Comparison of ENCODE assay signal across 9 mouse cellular contexts in the genomic region with DNA sequence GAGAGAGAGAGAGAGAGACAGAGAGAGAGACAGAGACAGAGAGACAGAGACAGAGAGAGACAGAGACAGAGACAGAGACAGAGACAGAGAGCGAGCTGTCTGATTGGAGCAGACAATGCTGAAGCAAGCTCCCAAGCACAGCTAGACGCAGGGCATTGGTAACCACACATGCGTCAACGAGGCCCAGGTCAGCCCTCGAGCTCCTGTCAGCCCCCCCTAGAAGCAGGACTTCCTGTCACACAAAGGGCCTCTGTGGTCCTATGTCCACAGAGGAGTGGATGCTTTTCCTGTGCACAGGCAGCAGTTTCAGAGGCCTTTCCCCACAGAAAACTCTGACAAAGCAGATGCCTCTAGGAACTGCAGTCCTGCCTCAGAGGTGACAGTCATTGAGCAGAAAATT. TPM values are rescaled to one million over a fixed set of nuclear protein-coding genes. Genes with fewer than 3 reads are reported as not detected.
A peak's percentile ranks its signal among the peaks of the same experiment; 100 is the strongest.
DNase-seq lines count a peak whose midpoint lies in the region; ATAC-seq lines count a peak whose summit lies in the region.
"Had no signal": no experiment of that assay in that cellular context is flagged by ENCODE, and none has a peak within 500 bp of the region (broad histone marks: within the 10 kb centered on the region; RNA-seq: fewer than 3 reads in every experiment).

No protein-coding gene starts in this region.

- no peak overlapping the region for H3K4me2 ChIP-seq in lung, embryonic 15.5 days
- H3K4me2 ChIP-seq in embryonic facial prominence, embryonic 13.5 days: no peak overlapping the region
- no peak overlapping the region for H3K4me2 ChIP-seq in hindbrain, embryonic 16.5 days (ENCODE audit: low read length)

- H3K27ac ChIP-seq in lung, embryonic 15.5 days: peak overlapping the region; percentile 53
- H3K27ac ChIP-seq in embryonic facial prominence, embryonic 13.5 days: peak overlapping the region; percentile 39; the same call in 1 of the 2 replicates
- H3K27ac ChIP-seq in hindbrain, embryonic 16.5 days (ENCODE audit: low read depth, low read length): peak overlapping the region; percentile 26; the same call in 1 of the 2 replicates

- no peaks in the 10 kb centered on the region for H3K27me3 ChIP-seq in lung, embryonic 15.5 days
- H3K27me3 ChIP-seq in embryonic facial prominence, embryonic 13.5 days: no peaks in the 10 kb centered on the region
- H3K27me3 ChIP-seq in hindbrain, embryonic 16.5 days (replicated peaks; ENCODE audit: control insufficient read depth, insufficient read depth, low read length): no peaks in the 10 kb centered on the region

- H3K9ac ChIP-seq in lung, embryonic 15.5 days: peak overlapping the region; percentile 10; the same call in 1 of the 2 replicates
- peak overlapping the region; percentile 40; the same call in 1 of the 2 replicates for H3K9ac ChIP-seq in embryonic facial prominence, embryonic 13.5 days
- H3K9ac ChIP-seq in hindbrain, embryonic 16.5 days (ENCODE audit: low read depth, low read length): no peak overlapping the region

- no peaks in the 10 kb centered on the region for H3K9me3 ChIP-seq in lung, embryonic 15.5 days
- no peaks in the 10 kb centered on the region for H3K9me3 ChIP-seq in embryonic facial prominence, embryonic 13.5 days
- H3K9me3 ChIP-seq in hindbrain, embryonic 16.5 days (ENCODE audit: control insufficient read depth, low read length): no peaks in the 10 kb centered on the region

- H3K4me3 ChIP-seq in lung, embryonic 15.5 days: no peak overlapping the region
- H3K4me3 ChIP-seq in embryonic facial prominence, embryonic 13.5 days: no peak overlapping the region
- no peak overlapping the region for H3K4me3 ChIP-seq in hindbrain, embryonic 16.5 days (ENCODE audit: low read length)
- H3K4me3 ChIP-seq: myocyte had no signal

- DNase-seq in lung, postnatal 4 days: no peak
- DNase-seq in gastrocnemius, postnatal 4 days (ENCODE audit: low spot score in 2 of 2): no peak
- no peak for DNase-seq in right cerebral cortex, postnatal 4 days

- no peaks in the 10 kb centered on the region for H3K36me3 ChIP-seq in lung, embryonic 15.5 days
- no peaks in the 10 kb centered on the region for H3K36me3 ChIP-seq in embryonic facial prominence, embryonic 13.5 days
- H3K36me3 ChIP-seq in hindbrain, embryonic 16.5 days (ENCODE audit: control insufficient read depth, insufficient read depth, low read length): no peaks in the 10 kb centered on the region

- ATAC-seq in lung, embryonic 15.5 days (ENCODE audit: borderline replicate concordance, extremely low read depth, low FRiP score, low TSS enrichment): no peak; the same call in 1 of the 2 replicates
- no peak for ATAC-seq in embryonic facial prominence, embryonic 13.5 days (ENCODE audit: insufficient number of reproducible peaks, insufficient read depth, low FRiP score, low TSS enrichment, low read depth)
- no peak for ATAC-seq in hindbrain, embryonic 16.5 days
- 0 out of 2 replicates have a peak, but pooled peaks have one; percentile 41 for ATAC-seq in monocyte, adult 5-6 weeks (replicated peaks; ENCODE audit: insufficient number of reproducible peaks, low FRiP score, low TSS enrichment, poor library complexity, severe bottlenecking)
- ATAC-seq: inflammation-experienced regulatory T-cells, adult 6 months had no signal

- peaks cover 42% of the 10 kb centered on the region for H3K4me1 ChIP-seq in lung, embryonic 15.5 days
- H3K4me1 ChIP-seq in embryonic facial prominence, embryonic 13.5 days: peaks cover 33% of the 10 kb centered on the region
- H3K4me1 ChIP-seq in hindbrain, embryonic 16.5 days (ENCODE audit: control insufficient read depth, insufficient read depth, low read depth, low read length): peaks cover 11% of the 10 kb centered on the region

- WGBS in lung, embryonic 15.5 days: 31% methylated on average over 5 of the region's 5 CpGs
- WGBS in embryonic facial prominence, embryonic 13.5 days: 25% methylated on average over 5 of the region's 5 CpGs
- 33% methylated on average over 5 of the region's 5 CpGs for WGBS in hindbrain, embryonic 16.5 days

RNA-seq across cellular contexts. Expression of a gene that starts 38.6 kb away (rescaled TPM):
- polyA plus RNA-seq in lung, embryonic 15.5 days (2015; fragmentation: Nextera tagmentation; extraction: Ambion mirVana): 68.1 and 70.9 TPM in 2 replicates
- polyA plus RNA-seq in embryonic facial prominence, embryonic 13.5 days (2015; fragmentation: Nextera tagmentation; extraction: Ambion mirVana): 49.4 and 49.6 TPM in 2 replicates
- 26.9 and 32.1 TPM in 2 replicates for polyA plus RNA-seq in hindbrain, embryonic 16.5 days (2015; fragmentation: Nextera tagmentation; extraction: Ambion mirVana)
- total RNA-seq in monocyte, adult 5-6 weeks (2017): 92.8 to 153 TPM (median 103 TPM) in 3 replicates
- 10 to 100 TPM; 62.7 to 66.9 TPM for total RNA-seq in gastrocnemius, postnatal 4 days (2021)
